Mouse (Mus musculus): ENCODE data around the gene Mgat5. TPM values are rescaled to one million over a fixed set of nuclear protein-coding genes. Genes with fewer than 3 reads are reported as not detected.

Mgat5 gene
- polyA plus RNA-seq, 1 experiment from 2014 or later = 16.3 TPM

DNA sequence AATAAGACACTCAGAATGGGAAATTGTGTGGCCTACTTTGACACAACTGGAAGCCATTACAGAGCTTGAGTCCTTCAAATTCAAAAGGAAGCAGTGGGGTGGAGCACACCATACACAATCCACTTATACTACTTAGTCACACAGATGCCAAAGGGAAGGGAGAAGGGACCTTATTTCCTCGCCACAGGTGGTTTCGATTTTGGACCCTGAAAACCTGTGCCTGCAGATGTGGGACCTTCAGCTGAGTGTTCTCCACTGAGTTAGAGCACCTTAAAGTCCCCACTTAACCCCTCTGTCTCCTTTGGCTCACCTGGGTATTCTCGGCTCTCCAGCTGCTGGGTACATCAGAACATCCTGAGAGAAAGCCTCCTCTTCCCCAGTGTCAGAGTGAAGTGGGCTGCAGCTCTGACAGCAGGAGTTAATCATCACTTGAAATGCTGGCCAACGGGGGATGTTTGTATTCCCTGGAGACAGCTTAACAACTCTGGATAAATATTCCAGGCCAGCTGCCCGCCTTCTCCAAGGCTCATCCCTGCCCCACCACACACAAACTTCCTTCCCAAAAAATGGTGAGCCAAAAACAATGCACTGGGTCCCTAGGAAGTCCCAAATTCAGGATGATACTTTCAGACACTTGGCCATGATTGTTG is 240.1 kb downstream of the Mgat5 start:
- H3K4me1 ChIP-seq (replicated peaks; ENCODE audit: control insufficient read depth, insufficient read depth, low read length) = no peaks in the 10 kb centered on the region
- DNase-seq (ENCODE audit: low spot score) = no peak
- no peak overlapping the region for H3K4me2 ChIP-seq (replicated peaks)
- H3K27ac ChIP-seq = no peak overlapping the region
- H3K36me3 ChIP-seq (replicated peaks; ENCODE audit: control insufficient read depth, insufficient read depth) = peaks cover 32% of the 10 kb centered on the region
- no peaks in the 10 kb centered on the region for H3K27me3 ChIP-seq (ENCODE audit: control insufficient read depth, insufficient read depth, low read length)
- WGBS = 56% methylated on average over 5 of the region's 5 CpGs
- 0 out of 2 replicates have a peak, but pooled peaks cover 5% of the 10 kb centered on the region for H3K9me3 ChIP-seq (ENCODE audit: control insufficient read depth, low read length)
- no peak overlapping the region for H3K4me3 ChIP-seq (replicated peaks; ENCODE audit: low read length)
- no peak for ATAC-seq (ENCODE audit: low FRiP score)
- no peak overlapping the region for H3K9ac ChIP-seq

DNA sequence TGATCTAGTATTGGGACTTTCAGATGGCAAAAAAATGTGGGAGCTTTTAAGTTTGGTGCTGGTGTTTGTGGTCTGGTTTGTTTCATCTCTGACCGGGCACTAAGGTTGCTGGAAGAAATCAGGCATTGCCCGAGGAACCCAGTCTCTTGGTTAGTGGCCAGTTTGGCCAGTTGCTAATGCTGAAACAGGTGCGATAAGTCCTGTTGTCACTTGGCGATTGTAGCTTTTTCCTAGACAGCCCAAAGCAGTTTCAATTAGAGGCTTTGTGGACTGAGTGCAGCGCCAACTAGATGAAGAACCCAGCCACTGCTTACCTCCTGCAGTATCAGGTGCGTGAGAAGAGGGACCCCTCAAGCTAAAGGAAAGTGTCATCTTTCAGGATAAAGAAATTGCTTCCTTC is 248.6 kb downstream of the Mgat5 start:
- no peak for DNase-seq (ENCODE audit: low spot score)
- Histone ChIP-seq H3K9ac (no peak overlapping the region), H3K4me2 (replicated peaks) (no peak overlapping the region), H3K36me3 (replicated peaks; ENCODE audit: control insufficient read depth, insufficient read depth) (peaks cover 14% of the 10 kb centered on the region), H3K9me3 (ENCODE audit: control insufficient read depth, low read length) (0 out of 2 replicates have a peak, but pooled peaks cover under 1% of the 10 kb centered on the region), H3K4me3 (replicated peaks; ENCODE audit: low read length) (no peak overlapping the region), H3K27me3 (ENCODE audit: control insufficient read depth, insufficient read depth, low read length) (no peaks in the 10 kb centered on the region), H3K27ac (no peak overlapping the region), H3K4me1 (replicated peaks; ENCODE audit: control insufficient read depth, insufficient read depth, low read length) (peaks cover 4% of the 10 kb centered on the region)
- WGBS = 89% methylated on average over 6 of the region's 6 CpGs
- no peak for ATAC-seq (ENCODE audit: low FRiP score)

- WGBS = 14% methylated on average over 6 of the region's 6 CpGs
- Histone ChIP-seq H3K36me3 (replicated peaks; ENCODE audit: control insufficient read depth, insufficient read depth) (peaks cover 10% of the 10 kb centered on the region), H3K4me2 (replicated peaks) (no peak overlapping the region), H3K4me3 (replicated peaks; ENCODE audit: low read length) (no peak overlapping the region), H3K9me3 (ENCODE audit: control insufficient read depth, low read length) (no peaks in the 10 kb centered on the region), H3K9ac (0 out of 2 replicates have a peak overlapping the region, but pooled peaks have one; percentile 31), H3K27me3 (ENCODE audit: control insufficient read depth, insufficient read depth, low read length) (no peaks in the 10 kb centered on the region), H3K4me1 (replicated peaks; ENCODE audit: control insufficient read depth, insufficient read depth, low read length) (peaks cover 9% of the 10 kb centered on the region), H3K27ac (peak overlapping the region; percentile 54; the same call in 1 of the 2 replicates)
- peak; percentile 92 for DNase-seq (ENCODE audit: low spot score)
- ATAC-seq (ENCODE audit: low FRiP score) = peak; percentile 85
Observed at GRCm38 (mm10) chr1:127459015-127459451, 254.2 kb downstream of the Mgat5 start.

DNA sequence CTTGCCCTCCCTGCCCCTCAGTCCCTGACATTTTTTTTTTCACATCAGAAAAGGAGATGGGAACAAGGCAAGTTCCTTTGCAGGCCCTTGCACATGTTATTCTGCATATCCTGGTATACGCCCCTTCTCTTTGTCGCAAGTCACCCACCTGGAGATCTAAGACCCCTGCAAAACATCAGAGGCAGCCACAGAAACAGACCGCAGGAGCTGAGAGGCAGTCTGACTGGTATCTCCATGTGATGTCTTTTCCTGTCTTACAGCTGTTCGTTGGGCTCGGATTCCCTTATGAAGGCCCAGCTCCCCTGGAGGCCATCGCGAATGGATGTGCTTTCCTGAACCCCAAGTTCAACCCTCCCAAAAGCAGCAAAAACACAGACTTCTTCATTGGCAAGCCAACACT is 254.8 kb downstream of the Mgat5 start:
- H3K4me3 ChIP-seq (replicated peaks; ENCODE audit: low read length) = no peak overlapping the region
- no peak overlapping the region for H3K9ac ChIP-seq
- 79% methylated on average over 7 of the region's 7 CpGs for WGBS

DNA sequence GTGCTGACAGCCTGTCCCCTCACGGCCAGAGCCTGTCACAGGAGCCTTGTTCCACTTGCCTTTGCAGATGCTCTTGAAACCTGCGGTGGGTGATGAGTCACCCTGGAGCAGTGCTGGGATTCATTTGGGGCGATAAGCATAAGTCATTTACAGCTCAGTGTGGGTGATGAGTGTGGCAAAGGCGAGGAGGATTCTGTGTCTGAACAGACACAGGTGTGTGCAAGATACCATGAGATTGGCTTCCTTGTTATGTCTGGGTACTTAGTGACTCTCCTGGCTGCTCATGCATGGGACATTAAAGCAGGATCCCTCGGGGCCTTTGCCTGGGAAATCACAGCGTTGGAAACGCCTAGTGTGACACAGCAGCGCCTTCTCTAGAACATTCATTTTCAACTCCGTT is 256.2 kb downstream of the Mgat5 start:
- no peaks in the 10 kb centered on the region for H3K9me3 ChIP-seq (ENCODE audit: control insufficient read depth, low read length)
- H3K4me1 ChIP-seq (replicated peaks; ENCODE audit: control insufficient read depth, insufficient read depth, low read length) = peaks cover 9% of the 10 kb centered on the region
- H3K27me3 ChIP-seq (ENCODE audit: control insufficient read depth, insufficient read depth, low read length) = no peaks in the 10 kb centered on the region
- DNase-seq (ENCODE audit: low spot score) = no peak
- peaks cover 10% of the 10 kb centered on the region for H3K36me3 ChIP-seq (replicated peaks; ENCODE audit: control insufficient read depth, insufficient read depth)
- no peak overlapping the region for H3K4me3 ChIP-seq (replicated peaks; ENCODE audit: low read length)
- H3K9ac ChIP-seq = no peak overlapping the region
- H3K4me2 ChIP-seq (replicated peaks) = no peak overlapping the region
- no peak overlapping the region for H3K27ac ChIP-seq
- ATAC-seq (ENCODE audit: low FRiP score) = 0 out of 2 replicates have a peak, but pooled peaks have one; percentile 5
- 58% methylated on average over 9 of the region's 9 CpGs for WGBS

More for the DNA sequence above, 254.8 kb downstream of the Mgat5 start:
- no peak overlapping the region for H3K4me2 ChIP-seq (replicated peaks)
- DNase-seq (ENCODE audit: low spot score) (no peak), ATAC-seq (ENCODE audit: low FRiP score) (no peak)
- H3K27me3 ChIP-seq (ENCODE audit: control insufficient read depth, insufficient read depth, low read length) = no peaks in the 10 kb centered on the region
- H3K9me3 ChIP-seq (ENCODE audit: control insufficient read depth, low read length) = no peaks in the 10 kb centered on the region
- H3K36me3 ChIP-seq (replicated peaks; ENCODE audit: control insufficient read depth, insufficient read depth) = peaks cover 10% of the 10 kb centered on the region
- peaks cover 9% of the 10 kb centered on the region for H3K4me1 ChIP-seq (replicated peaks; ENCODE audit: control insufficient read depth, insufficient read depth, low read length)
- no peak overlapping the region for H3K27ac ChIP-seq

- no peaks in the 10 kb centered on the region for H3K4me1 ChIP-seq (replicated peaks; ENCODE audit: control insufficient read depth, insufficient read depth, low read length)
- H3K9ac ChIP-seq = no peak overlapping the region
- no peak overlapping the region for H3K4me3 ChIP-seq (replicated peaks; ENCODE audit: low read length)
- no peak for DNase-seq (ENCODE audit: low spot score)
- no peaks in the 10 kb centered on the region for H3K9me3 ChIP-seq (ENCODE audit: control insufficient read depth, low read length)
- 76% methylated on average over 6 of the region's 6 CpGs for WGBS
- no peaks in the 10 kb centered on the region for H3K27me3 ChIP-seq (ENCODE audit: control insufficient read depth, insufficient read depth, low read length)
- no peak for ATAC-seq (ENCODE audit: low FRiP score)
- no peak overlapping the region for H3K27ac ChIP-seq
- peaks cover 10% of the 10 kb centered on the region for H3K36me3 ChIP-seq (replicated peaks; ENCODE audit: control insufficient read depth, insufficient read depth)
- H3K4me2 ChIP-seq (replicated peaks) = no peak overlapping the region
Observed at GRCm38 (mm10) chr1:127464041-127464440, 259.2 kb downstream of the Mgat5 start.

GRCm38 (mm10) chr1:127465292-127465691 is 260.5 kb downstream of the Mgat5 start:
- 66% methylated on average over 6 of the region's 6 CpGs for WGBS
- Histone ChIP-seq H3K4me3 (replicated peaks; ENCODE audit: low read length) (no peak overlapping the region), H3K4me1 (replicated peaks; ENCODE audit: control insufficient read depth, insufficient read depth, low read length) (no peaks in the 10 kb centered on the region), H3K9ac (no peak overlapping the region), H3K36me3 (replicated peaks; ENCODE audit: control insufficient read depth, insufficient read depth) (peaks cover 7% of the 10 kb centered on the region), H3K9me3 (ENCODE audit: control insufficient read depth, low read length) (no peaks in the 10 kb centered on the region), H3K4me2 (replicated peaks) (no peak overlapping the region), H3K27me3 (ENCODE audit: control insufficient read depth, insufficient read depth, low read length) (no peaks in the 10 kb centered on the region), H3K27ac (no peak overlapping the region)
- ATAC-seq (ENCODE audit: low FRiP score) (no peak), DNase-seq (ENCODE audit: low spot score) (no peak)

DNA sequence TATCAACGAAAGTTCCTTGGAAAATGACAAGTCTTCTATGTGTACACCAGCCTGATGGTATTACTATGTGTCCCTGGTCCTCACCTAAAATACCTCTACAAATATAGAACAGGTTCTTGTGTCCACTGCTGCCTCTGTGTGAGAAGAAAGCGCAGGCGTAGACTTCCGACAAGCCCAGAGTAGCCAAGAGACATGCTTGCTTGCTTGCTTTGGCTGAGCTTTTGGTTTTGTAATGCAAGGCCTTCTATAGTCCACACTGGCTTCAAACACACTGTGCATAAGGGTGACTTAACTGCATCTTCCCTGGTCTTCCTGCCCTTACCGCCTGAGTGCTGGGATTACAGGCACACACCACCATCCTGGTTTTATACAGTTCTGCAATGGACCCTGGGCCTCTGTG is 262.4 kb downstream of the Mgat5 start:
- no peaks in the 10 kb centered on the region for H3K4me1 ChIP-seq (replicated peaks; ENCODE audit: control insufficient read depth, insufficient read depth, low read length)
- H3K9me3 ChIP-seq (ENCODE audit: control insufficient read depth, low read length) = no peaks in the 10 kb centered on the region
- no peak for DNase-seq (ENCODE audit: low spot score)
- no peaks in the 10 kb centered on the region for H3K27me3 ChIP-seq (ENCODE audit: control insufficient read depth, insufficient read depth, low read length)
- H3K36me3 ChIP-seq (replicated peaks; ENCODE audit: control insufficient read depth, insufficient read depth) = peaks cover 19% of the 10 kb centered on the region; the same call in 1 of the 2 replicates
- 98% methylated on average over 5 of the region's 5 CpGs for WGBS
- no peak overlapping the region for H3K9ac ChIP-seq
- no peak for ATAC-seq (ENCODE audit: low FRiP score)
- no peak overlapping the region for H3K27ac ChIP-seq
- H3K4me2 ChIP-seq (replicated peaks) = no peak overlapping the region
- H3K4me3 ChIP-seq (replicated peaks; ENCODE audit: low read length) = no peak overlapping the region

DNA sequence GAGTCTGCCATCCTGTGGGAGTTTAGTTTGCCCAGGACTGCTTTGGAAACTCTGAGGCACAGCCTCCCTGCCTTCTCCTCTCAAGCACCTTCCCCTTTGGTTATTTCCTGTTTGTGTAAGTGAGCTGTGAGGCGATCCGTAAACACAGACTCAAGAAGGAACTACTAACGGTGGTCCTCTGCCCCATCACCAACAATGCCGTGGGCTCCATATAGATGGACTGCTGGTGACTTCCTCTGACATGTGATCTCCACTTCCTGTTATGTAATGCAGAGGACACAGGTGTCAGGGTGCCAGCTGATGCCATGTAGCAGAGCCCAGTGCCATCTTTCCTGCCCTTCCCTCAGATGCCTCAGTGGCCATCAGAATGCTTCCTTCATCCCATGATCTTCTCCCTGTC is 265.4 kb downstream of the Mgat5 start:
- ATAC-seq (ENCODE audit: low FRiP score) (no peak), DNase-seq (ENCODE audit: low spot score) (no peak)
- H3K4me1 ChIP-seq (replicated peaks; ENCODE audit: control insufficient read depth, insufficient read depth, low read length) = no peaks in the 10 kb centered on the region
- H3K27ac ChIP-seq = no peak overlapping the region
- no peaks in the 10 kb centered on the region for H3K27me3 ChIP-seq (ENCODE audit: control insufficient read depth, insufficient read depth, low read length)
- 88% methylated on average over 4 of the region's 4 CpGs for WGBS
- H3K9me3 ChIP-seq (ENCODE audit: control insufficient read depth, low read length) = no peaks in the 10 kb centered on the region
- H3K9ac ChIP-seq = no peak overlapping the region
- peaks cover 23% of the 10 kb centered on the region; the same call in 1 of the 2 replicates for H3K36me3 ChIP-seq (replicated peaks; ENCODE audit: control insufficient read depth, insufficient read depth)
- H3K4me3 ChIP-seq (replicated peaks; ENCODE audit: low read length) = no peak overlapping the region
- no peak overlapping the region for H3K4me2 ChIP-seq (replicated peaks)

Data from hindbrain, embryonic 14.5 days (tissue).